Mouse (Mus musculus): ENCODE measurements around the gene Eaf1.

DNA sequence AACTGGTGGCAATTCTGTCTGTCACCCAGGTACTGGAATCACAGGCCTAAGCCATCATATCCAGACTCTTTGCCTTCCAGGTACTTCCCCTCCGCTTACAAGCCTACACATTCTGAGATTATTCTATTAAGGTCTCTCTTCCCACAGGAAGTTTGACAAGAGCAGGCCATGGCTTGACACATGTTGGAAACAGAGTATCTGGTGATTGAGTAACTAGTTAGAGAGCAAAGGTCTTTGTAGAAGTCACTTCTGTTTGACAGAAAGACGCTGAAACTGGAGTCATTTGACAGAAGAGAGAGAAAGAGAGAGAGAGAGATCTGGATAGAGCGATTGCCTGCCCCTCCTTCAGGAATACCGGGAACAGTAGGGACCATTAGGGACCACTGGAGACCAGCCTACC is 36.6 kb downstream of the Eaf1 start:
- TF ChIP-seq CTCF (IDR thresholded peaks at IDR 0.05; ENCODE audit: extremely low read depth, insufficient read depth, insufficient read length, insufficient replicate concordance) (no peak), POLR2A (IDR thresholded peaks at IDR 0.05; ENCODE audit: low read depth, low read length) (no peak)
